Mouse (Mus musculus): ENCODE results near the gene Mms19. TPM values are rescaled to one million over a fixed set of nuclear protein-coding genes. Genes with fewer than 3 reads are reported as not detected.

Gene Mms19
- polyA plus RNA-seq, 1 experiment from 2014 or later, result 38.4 TPM

GRCm38 (mm10) chr19:41994023-41994422, 13.1 kb upstream of the Mms19 start:
- WGBS, result 91% methylated on average over 7 of the region's 7 CpGs
- Histone ChIP-seq H3K9me3 (no peaks in the 10 kb centered on the region), H3K4me1 (no peaks in the 10 kb centered on the region; the same call in 1 of the 2 replicates), H3K4me2 (replicated peaks) (no peak overlapping the region), H3K4me3 (no peak overlapping the region), H3K27ac (no peak overlapping the region), H3K9ac (no peak overlapping the region), H3K27me3 (replicated peaks) (no peaks in the 10 kb centered on the region), H3K36me3 (no peaks in the 10 kb centered on the region)
- ATAC-seq (ENCODE audit: low FRiP score, low read depth), result no peak

GRCm38 (mm10) chr19:41993484-41993883, 12.5 kb upstream of the Mms19 start:
- H3K27me3 ChIP-seq (replicated peaks), result no peaks in the 10 kb centered on the region
- H3K9me3 ChIP-seq, result no peaks in the 10 kb centered on the region
- H3K9ac ChIP-seq, result no peak overlapping the region
- H3K4me1 ChIP-seq, result no peaks in the 10 kb centered on the region; the same call in 1 of the 2 replicates
- no peak overlapping the region for H3K4me3 ChIP-seq
- H3K27ac ChIP-seq, result no peak overlapping the region
- 88% methylated on average over 6 of the region's 6 CpGs for WGBS
- no peaks in the 10 kb centered on the region for H3K36me3 ChIP-seq
- no peak for ATAC-seq (ENCODE audit: low FRiP score, low read depth)
- H3K4me2 ChIP-seq (replicated peaks), result no peak overlapping the region

- H3K27me3 ChIP-seq (replicated peaks), result no peaks in the 10 kb centered on the region
- no peak for ATAC-seq (ENCODE audit: low FRiP score, low read depth)
These were observed 12.0 kb upstream of the Mms19 start for GRCm38 (mm10) chr19:41992971-41993370.

DNA sequence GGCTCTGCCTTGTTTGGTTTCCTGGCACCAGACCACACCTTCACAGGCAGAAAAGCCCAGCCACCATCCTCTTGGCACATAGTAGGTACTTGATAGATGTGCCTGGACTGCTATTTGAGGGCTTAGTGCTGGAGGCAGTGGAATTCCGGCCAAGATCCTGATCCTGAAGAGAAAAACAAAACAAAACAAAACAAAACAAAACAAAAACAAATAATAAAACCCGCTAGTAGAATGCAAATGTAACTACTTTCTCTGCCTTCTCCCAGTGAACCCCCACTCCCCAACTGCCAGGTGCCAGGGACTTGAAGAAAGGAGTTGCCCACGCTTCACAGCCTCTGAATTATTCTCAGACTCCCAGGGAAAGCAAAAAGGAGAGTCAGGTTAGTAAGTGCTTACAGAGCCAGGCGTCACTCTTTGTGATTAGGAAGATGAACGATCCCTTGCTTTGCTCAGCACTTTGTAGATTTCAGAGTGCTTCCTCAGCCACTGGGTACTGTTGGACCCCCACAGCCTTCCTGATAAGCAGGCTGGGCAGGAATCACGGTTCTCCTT, 11.0 kb upstream of the Mms19 start:
- no peak overlapping the region for H3K27ac ChIP-seq
- no peaks in the 10 kb centered on the region for H3K9me3 ChIP-seq
- WGBS, result 34% methylated on average over 6 of the region's 6 CpGs
- H3K4me2 ChIP-seq (replicated peaks), result no peak overlapping the region
- H3K36me3 ChIP-seq, result no peaks in the 10 kb centered on the region
- no peak overlapping the region for H3K9ac ChIP-seq
- no peaks in the 10 kb centered on the region; the same call in 1 of the 2 replicates for H3K4me1 ChIP-seq
- ATAC-seq (ENCODE audit: low FRiP score, low read depth), result no peak
- H3K4me3 ChIP-seq, result no peak overlapping the region
- no peaks in the 10 kb centered on the region for H3K27me3 ChIP-seq (replicated peaks)

More at GRCm38 (mm10) chr19:41992971-41993370, 12.0 kb upstream of the Mms19 start:
- H3K9me3 ChIP-seq, result no peaks in the 10 kb centered on the region
- no peaks in the 10 kb centered on the region; the same call in 1 of the 2 replicates for H3K4me1 ChIP-seq
- no peak overlapping the region for H3K27ac ChIP-seq
- H3K4me3 ChIP-seq, result no peak overlapping the region
- WGBS, result 86% methylated on average over 2 of the region's 2 CpGs
- no peaks in the 10 kb centered on the region for H3K36me3 ChIP-seq
- no peak overlapping the region for H3K4me2 ChIP-seq (replicated peaks)
- H3K9ac ChIP-seq, result no peak overlapping the region

DNA sequence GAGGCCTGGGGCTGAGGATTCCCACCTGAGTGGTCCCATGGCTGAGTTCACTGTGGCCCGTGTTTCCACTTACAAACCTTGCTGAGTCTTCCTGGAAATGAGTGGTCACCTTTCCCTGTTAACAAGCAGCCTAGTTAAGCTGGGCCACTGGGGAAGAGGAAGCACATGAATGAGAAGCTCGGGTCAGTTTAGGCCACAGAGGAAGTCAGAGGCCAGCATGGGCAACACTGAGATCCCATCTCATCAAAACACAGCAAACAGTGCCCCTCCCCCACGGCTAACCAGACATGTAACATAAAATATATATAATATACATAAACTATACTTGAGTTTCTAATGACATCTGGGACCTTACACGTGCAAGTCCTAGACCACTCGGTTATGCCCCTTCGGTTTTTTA, 8.9 kb upstream of the Mms19 start:
- no peaks in the 10 kb centered on the region; the same call in 1 of the 2 replicates for H3K4me1 ChIP-seq
- no peak for ATAC-seq (ENCODE audit: low FRiP score, low read depth)
- H3K27ac ChIP-seq, result no peak overlapping the region
- H3K9ac ChIP-seq, result no peak overlapping the region
- no peak overlapping the region for H3K4me3 ChIP-seq
- H3K9me3 ChIP-seq, result no peaks in the 10 kb centered on the region
- H3K27me3 ChIP-seq (replicated peaks), result no peaks in the 10 kb centered on the region
- no peaks in the 10 kb centered on the region for H3K36me3 ChIP-seq
- 90% methylated on average over 6 of the region's 6 CpGs for WGBS
- no peak overlapping the region for H3K4me2 ChIP-seq (replicated peaks)

- no peaks in the 10 kb centered on the region for H3K36me3 ChIP-seq
- no peak overlapping the region for H3K4me2 ChIP-seq (replicated peaks)
- 88% methylated on average over 4 of the region's 4 CpGs for WGBS
- H3K9me3 ChIP-seq, result no peaks in the 10 kb centered on the region
- no peak overlapping the region for H3K27ac ChIP-seq
- H3K27me3 ChIP-seq (replicated peaks), result peaks cover 17% of the 10 kb centered on the region
- H3K4me1 ChIP-seq, result peaks cover 4% of the 10 kb centered on the region; the same call in 1 of the 2 replicates
- no peak overlapping the region for H3K4me3 ChIP-seq
- no peak overlapping the region for H3K9ac ChIP-seq
- no peak for ATAC-seq (ENCODE audit: low FRiP score, low read depth)
These were observed 6.2 kb upstream of the Mms19 start for GRCm38 (mm10) chr19:41987206-41987605.

- WGBS, result 90% methylated on average over 5 of the region's 5 CpGs
- H3K4me1 ChIP-seq, result peaks cover 9% of the 10 kb centered on the region; the same call in 1 of the 2 replicates
These were observed 5.0 kb upstream of the Mms19 start for GRCm38 (mm10) chr19:41985994-41986393.

GRCm38 (mm10) chr19:41982791-41983150, 1.8 kb upstream of the Mms19 start:
- no peaks in the 10 kb centered on the region for H3K9me3 ChIP-seq
- ATAC-seq (ENCODE audit: low FRiP score, low read depth), result no peak
- H3K9ac ChIP-seq, result peak overlapping the region; percentile 66
- WGBS, result 3% methylated on average over 4 of the region's 4 CpGs
- no peaks in the 10 kb centered on the region for H3K36me3 ChIP-seq
- H3K27ac ChIP-seq, result no peak overlapping the region
- peaks cover 17% of the 10 kb centered on the region for H3K27me3 ChIP-seq (replicated peaks)
- peaks cover 16% of the 10 kb centered on the region for H3K4me1 ChIP-seq
- H3K4me2 ChIP-seq (replicated peaks), result peak overlapping the region; percentile 100
- peak overlapping the region; percentile 92 for H3K4me3 ChIP-seq

More at GRCm38 (mm10) chr19:41985994-41986393, 5.0 kb upstream of the Mms19 start:
- Histone ChIP-seq H3K27ac (no peak overlapping the region), H3K9me3 (no peaks in the 10 kb centered on the region), H3K4me3 (no peak overlapping the region), H3K36me3 (no peaks in the 10 kb centered on the region), H3K9ac (no peak overlapping the region), H3K4me2 (replicated peaks) (no peak overlapping the region), H3K27me3 (replicated peaks) (peaks cover 17% of the 10 kb centered on the region)
- no peak for ATAC-seq (ENCODE audit: low FRiP score, low read depth)

- Histone ChIP-seq H3K27ac (no peak overlapping the region), H3K27me3 (replicated peaks) (peaks cover 17% of the 10 kb centered on the region), H3K4me1 (peaks cover 20% of the 10 kb centered on the region), H3K4me2 (replicated peaks) (peak overlapping the region; percentile 100), H3K9me3 (no peaks in the 10 kb centered on the region), H3K36me3 (no peaks in the 10 kb centered on the region), H3K9ac (peak overlapping the region; percentile 66), H3K4me3 (peak overlapping the region; percentile 92)
- whole genome bisulfite sequencing, result under 1% methylated on average over 74 of the region's 74 CpGs
- ATAC-seq (ENCODE audit: low FRiP score, low read depth), result 0 out of 2 replicates have a peak, but pooled peaks have one; percentile 1
These were observed 1.2 kb upstream of the Mms19 start for GRCm38 (mm10) chr19:41981931-41982790.

- H3K4me1 ChIP-seq, result peaks cover 20% of the 10 kb centered on the region
- peak within 1 kb of the TSS; percentile 100 for H3K4me2 ChIP-seq (replicated peaks)
- no peak for ATAC-seq (ENCODE audit: low FRiP score, low read depth)
- no peak within 1 kb of the TSS; the same call in 1 of the 2 replicates for H3K27ac ChIP-seq
- no peaks in the 10 kb centered on the region for H3K9me3 ChIP-seq
- H3K36me3 ChIP-seq, result no peaks in the 10 kb centered on the region
- under 1% methylated on average over 33 of the region's 33 CpGs for WGBS
- H3K27me3 ChIP-seq (replicated peaks), result peaks cover 17% of the 10 kb centered on the region
- H3K4me3 ChIP-seq, result peak within 1 kb of the TSS; percentile 92
- H3K9ac ChIP-seq, result peak within 1 kb of the TSS; percentile 77
These were observed 604 bp upstream of the Mms19 start, which contains the start of gene Ubtd1 for GRCm38 (mm10) chr19:41981595-41981927. TSS of gene Ubtd1 (plus strand) at chr19:41981763.

DNA sequence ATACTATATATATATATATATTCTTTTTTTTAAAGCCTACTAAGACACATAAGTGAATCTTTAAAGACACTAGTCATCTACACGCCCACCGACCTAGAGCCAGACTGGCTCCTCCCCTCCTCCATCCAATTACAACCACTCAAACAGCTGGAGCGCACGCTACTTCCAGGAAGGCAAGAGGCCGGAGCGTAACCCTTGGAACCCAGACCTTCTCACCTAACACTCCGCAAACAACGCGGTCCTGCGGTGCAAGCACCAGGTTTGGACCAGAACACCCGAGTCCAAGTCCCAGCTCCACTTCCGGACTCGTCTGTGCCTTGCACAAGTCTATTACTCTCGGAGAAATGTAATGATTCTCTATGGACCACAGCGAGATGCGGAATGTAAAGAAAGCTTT, 537 bp downstream of the Mms19 start:
- peak overlapping the region; percentile 77 for H3K9ac ChIP-seq
- H3K27me3 ChIP-seq (replicated peaks), result peaks cover 17% of the 10 kb centered on the region
- peak; percentile 7; the same call in 1 of the 2 replicates for ATAC-seq (ENCODE audit: low FRiP score, low read depth)
- under 1% methylated on average over 16 of the region's 16 CpGs for WGBS
- no peaks in the 10 kb centered on the region for H3K9me3 ChIP-seq
- H3K4me3 ChIP-seq, result peak overlapping the region; percentile 92
- peak overlapping the region; percentile 100 for H3K4me2 ChIP-seq (replicated peaks)
- H3K4me1 ChIP-seq, result peaks cover 20% of the 10 kb centered on the region
- no peaks in the 10 kb centered on the region for H3K36me3 ChIP-seq
- H3K27ac ChIP-seq, result no peak overlapping the region
